Mouse (Mus musculus) liver, embryonic 12.5 days (tissue): ENCODE data around the gene Zscan5b. TPM values are rescaled to one million over a fixed set of nuclear protein-coding genes. Genes with fewer than 3 reads are reported as not detected.
"Not testable (repeated sequence)": the region's sequence is repeated elsewhere in the genome, so short reads cannot be mapped to it uniquely, and the experiment has no call there.

ENCODE experiments used
- ATAC-seq: fragments of 200-750 bp; cut with Nextera tagmentation; 2 replicates; pipeline ENCODE4 v1.8.0; 2017; ENCODE audit warnings: moderate number of reproducible peaks, mild to moderate bottlenecking, moderate library complexity
- H3K27ac ChIP-seq: fragments of 300-500 bp; sonication (generic); 2 replicates; pipeline ENCODE4 v1.5.1; 2016; ENCODE audit warnings: mild to moderate bottlenecking
- H3K27me3 ChIP-seq: fragments of 300-500 bp; sonication (generic); replicated peaks from 2 replicates; pipeline ENCODE4 v1.6.1; 2016; ENCODE audit warnings: mild to moderate bottlenecking, moderate library complexity
- H3K36me3 ChIP-seq: fragments of 300-500 bp; sonication (generic); 2 replicates; pipeline ENCODE4 v1.6.1; 2016; ENCODE audit warnings: mild to moderate bottlenecking, moderate library complexity
- H3K4me1 ChIP-seq: fragments of 300-500 bp; sonication (generic); 2 replicates; pipeline ENCODE4 v1.6.1; 2016
- H3K4me2 ChIP-seq: fragments of 300-500 bp; sonication (generic); 2 replicates; pipeline ENCODE4 v1.6.1; 2016; ENCODE audit warnings: mild to moderate bottlenecking, moderate library complexity
- H3K4me3 ChIP-seq: fragments of 300-500 bp; sonication (generic); 2 replicates; pipeline ENCODE4 v1.5.1; 2016; ENCODE audit warnings: mild to moderate bottlenecking, moderate library complexity
- H3K9ac ChIP-seq: fragments of 300-500 bp; sonication (generic); 2 replicates; pipeline ENCODE4 v1.6.1; 2016; ENCODE audit warnings: mild to moderate bottlenecking, moderate library complexity
- H3K9me3 ChIP-seq: fragments of 300-500 bp; sonication (generic); replicated peaks from 2 replicates; pipeline ENCODE4 v1.6.1; 2016; ENCODE audit warnings: mild to moderate bottlenecking, moderate library complexity
- WGBS: fragments of 180-500 bp; shearing (Covaris S2); methylation state at CpG from one replicate; pipeline ENCODE4 v1.1.7; 2016; ENCODE audit not compliant: insufficient replicate concordance; 5-methylcytosine and 5-hydroxymethylcytosine counted together
- polyA plus RNA-seq: library from polyadenylated mRNA; unstranded; fragments of >200 nt; fragmentation: Nextera tagmentation; extraction: Ambion mirVana; gene quantifications from 2 replicates; pipeline ENCODE4 v1.2.1, GENCODE M21; 2016

Zscan5b gene
- polyA plus RNA-seq, 1 experiment from 2014 or later = not detected

GRCm38 (mm10) chr7:6191376-6191775 is 30.7 kb upstream of the Zscan5b start:
- H3K4me1 ChIP-seq = no peaks in the 10 kb centered on the region
- H3K4me2 ChIP-seq = no peak overlapping the region
- 13% methylated on average over 3 of the region's 3 CpGs for WGBS

GRCm38 (mm10) chr7:6194129-6194528 is 27.9 kb upstream of the Zscan5b start:
- H3K4me1 ChIP-seq = no peaks in the 10 kb centered on the region
- WGBS = 24% methylated on average over 5 of the region's 5 CpGs
- H3K4me3 ChIP-seq = no peak overlapping the region
- peak; percentile 65 for ATAC-seq
- H3K27ac ChIP-seq = no peak overlapping the region
- H3K4me2 ChIP-seq = no peak overlapping the region
- peaks cover 14% of the 10 kb centered on the region for H3K27me3 ChIP-seq
- H3K9ac ChIP-seq = no peak overlapping the region
- H3K36me3 ChIP-seq = peaks cover 13% of the 10 kb centered on the region
- H3K9me3 ChIP-seq = no peaks in the 10 kb centered on the region

More at GRCm38 (mm10) chr7:6191376-6191775, 30.7 kb upstream of the Zscan5b start:
- Histone ChIP-seq H3K27ac (no peak overlapping the region), H3K27me3 (peaks cover 18% of the 10 kb centered on the region), H3K9me3 (no peaks in the 10 kb centered on the region), H3K4me3 (no peak overlapping the region), H3K9ac (no peak overlapping the region), H3K36me3 (peaks cover 40% of the 10 kb centered on the region)
- no peak for ATAC-seq

GRCm38 (mm10) chr7:6195777-6196176 is 26.3 kb upstream of the Zscan5b start:
- H3K9me3 ChIP-seq = no peaks in the 10 kb centered on the region
- H3K27me3 ChIP-seq = peaks cover 5% of the 10 kb centered on the region; the same call in 1 of the 2 replicates
- 39% methylated on average over 2 of the region's 2 CpGs for WGBS
- no peak for ATAC-seq
- no peak overlapping the region for H3K4me3 ChIP-seq
- H3K36me3 ChIP-seq = no peaks in the 10 kb centered on the region
- H3K9ac ChIP-seq = no peak overlapping the region
- H3K4me2 ChIP-seq = no peak overlapping the region
- no peak overlapping the region for H3K27ac ChIP-seq
- no peaks in the 10 kb centered on the region for H3K4me1 ChIP-seq

- WGBS = 53% methylated on average over 3 of the region's 3 CpGs
- Histone ChIP-seq H3K27me3 (peaks cover 5% of the 10 kb centered on the region; the same call in 1 of the 2 replicates), H3K4me2 (no peak within 1 kb of the TSS), H3K36me3 (no peaks in the 10 kb centered on the region), H3K9ac (no peak within 1 kb of the TSS), H3K9me3 (no peaks in the 10 kb centered on the region), H3K4me3 (no peak within 1 kb of the TSS), H3K27ac (no peak within 1 kb of the TSS), H3K4me1 (no peaks in the 10 kb centered on the region)
- no peak for ATAC-seq
Observed at GRCm38 (mm10) chr7:6196790-6197189, 25.3 kb upstream of the Zscan5b start, which contains the start of gene Galp. Gene Galp, plus strand, starts transcription at chr7:6197090.

- H3K27ac ChIP-seq = no peak overlapping the region
- 65% methylated on average over 3 of the region's 3 CpGs for WGBS
- no peaks in the 10 kb centered on the region for H3K9me3 ChIP-seq
- no peak overlapping the region for H3K4me3 ChIP-seq
- ATAC-seq = no peak
- no peak overlapping the region for H3K4me2 ChIP-seq
- no peaks in the 10 kb centered on the region for H3K27me3 ChIP-seq
- no peak overlapping the region for H3K9ac ChIP-seq
- H3K4me1 ChIP-seq = no peaks in the 10 kb centered on the region
- H3K36me3 ChIP-seq = no peaks in the 10 kb centered on the region
Observed at GRCm38 (mm10) chr7:6204200-6204599, 17.9 kb upstream of the Zscan5b start.

- 0 out of 2 replicates have a peak, but pooled peaks cover 3% of the 10 kb centered on the region for H3K9me3 ChIP-seq
- no peaks in the 10 kb centered on the region for H3K36me3 ChIP-seq
- no peak overlapping the region for H3K4me3 ChIP-seq
- no peak for ATAC-seq
- no peak overlapping the region for H3K4me2 ChIP-seq
- 33% methylated on average over 5 of the region's 5 CpGs for WGBS
- H3K27ac ChIP-seq = no peak overlapping the region
- H3K4me1 ChIP-seq = no peaks in the 10 kb centered on the region
- no peaks in the 10 kb centered on the region for H3K27me3 ChIP-seq
- no peak overlapping the region for H3K9ac ChIP-seq
Observed at GRCm38 (mm10) chr7:6213144-6213543, 8.9 kb upstream of the Zscan5b start.

- not testable (repeated sequence) for H3K4me2 ChIP-seq, ATAC-seq, H3K36me3 ChIP-seq, H3K4me3 ChIP-seq, H3K27ac ChIP-seq, H3K4me1 ChIP-seq, H3K9ac ChIP-seq, H3K27me3 ChIP-seq, H3K9me3 ChIP-seq
- WGBS = 54% methylated on average over 4 of the region's 4 CpGs
Observed at GRCm38 (mm10) chr7:6214691-6215090, 7.4 kb upstream of the Zscan5b start.

- Histone ChIP-seq H3K4me1 (no peaks in the 10 kb centered on the region), H3K4me2 (no peak overlapping the region), H3K27ac (no peak overlapping the region), H3K9ac (no peak overlapping the region), H3K9me3 (0 out of 2 replicates have a peak, but pooled peaks cover 8% of the 10 kb centered on the region), H3K27me3 (no peaks in the 10 kb centered on the region), H3K4me3 (no peak overlapping the region), H3K36me3 (no peaks in the 10 kb centered on the region)
- WGBS = 51% methylated on average over 3 of the region's 3 CpGs
- ATAC-seq = no peak
Observed at GRCm38 (mm10) chr7:6220147-6220546, 1.9 kb upstream of the Zscan5b start.

- not testable (repeated sequence) for H3K27ac ChIP-seq, H3K4me1 ChIP-seq, ATAC-seq, H3K27me3 ChIP-seq, H3K9me3 ChIP-seq, H3K9ac ChIP-seq, H3K4me2 ChIP-seq, H3K4me3 ChIP-seq, H3K36me3 ChIP-seq
- WGBS = 57% methylated on average over 8 of the region's 8 CpGs
Observed at GRCm38 (mm10) chr7:6228491-6228890, 6.4 kb downstream of the Zscan5b start.

GRCm38 (mm10) chr7:6239787-6240186 is 17.7 kb downstream of the Zscan5b start:
- 36% methylated on average over 11 of the region's 11 CpGs for WGBS
- no peaks in the 10 kb centered on the region for H3K36me3 ChIP-seq
- no peak for ATAC-seq
- no peaks in the 10 kb centered on the region for H3K4me1 ChIP-seq
- H3K4me3 ChIP-seq = no peak overlapping the region
- H3K9ac ChIP-seq = no peak overlapping the region
- H3K27me3 ChIP-seq = no peaks in the 10 kb centered on the region; the same call in 1 of the 2 replicates
- H3K4me2 ChIP-seq = no peak overlapping the region
- H3K9me3 ChIP-seq = no peaks in the 10 kb centered on the region
- H3K27ac ChIP-seq = no peak overlapping the region

- H3K4me3 ChIP-seq, H3K9ac ChIP-seq, H3K9me3 ChIP-seq, H3K4me2 ChIP-seq, H3K4me1 ChIP-seq, H3K27me3 ChIP-seq, H3K36me3 ChIP-seq, ATAC-seq, H3K27ac ChIP-seq: not testable (repeated sequence)
- WGBS = 3% methylated on average over 1 of the region's 1 CpGs
Observed at GRCm38 (mm10) chr7:6240841-6241425, 18.9 kb downstream of the Zscan5b start.

- H3K4me3 ChIP-seq = no peak overlapping the region
- no peak for ATAC-seq
- 37% methylated on average over 11 of the region's 11 CpGs for WGBS
Observed at GRCm38 (mm10) chr7:6244361-6245292, 22.5 kb downstream of the Zscan5b start.

More at GRCm38 (mm10) chr7:6244361-6245292, 22.5 kb downstream of the Zscan5b start:
- Histone ChIP-seq H3K4me1 (no peaks in the 10 kb centered on the region), H3K4me2 (no peak overlapping the region), H3K9me3 (no peaks in the 10 kb centered on the region), H3K36me3 (no peaks in the 10 kb centered on the region), H3K27me3 (no peaks in the 10 kb centered on the region; the same call in 1 of the 2 replicates), H3K27ac (no peak overlapping the region), H3K9ac (no peak overlapping the region)
